Mouse (Mus musculus): Measurements from ENCODE around the gene Mcpt8. TPM values are rescaled to one million over a fixed set of nuclear protein-coding genes. Genes with fewer than 3 reads are reported as not detected.

Mcpt8 gene
- polyA plus RNA-seq, 1 experiment: not detected

- TF ChIP-seq POLR2A (IDR thresholded peaks at IDR 0.05; ENCODE audit: insufficient read depth, low read depth, low read length) (no peak), CTCF (IDR thresholded peaks at IDR 0.05; ENCODE audit: insufficient read depth, low read depth, low read length) (no peak)
- WGBS: 77% methylated on average over 2 of the region's 2 CpGs
- H3K27ac ChIP-seq (ENCODE audit: insufficient read depth, low read depth, low read length): no peak overlapping the region
- no peak overlapping the region for H3K4me3 ChIP-seq (ENCODE audit: insufficient read depth, low read depth, low read length)
- no peaks in the 10 kb centered on the region for H3K4me1 ChIP-seq (ENCODE audit: control insufficient read depth, insufficient read depth, low read length)
Observed at GRCm38 (mm10) chr14:56034433-56034832, 50.6 kb downstream of the Mcpt8 start.

Other genes starting within 250 kb of the Mcpt8 start
- gene Nynrin, start 231.3 kb downstream of the Mcpt8 start, polyA plus RNA-seq (2012; ENCODE audit: insufficient read depth, insufficient read length, low replicate concordance, missing spikeins): not detected in 2 replicates
- not detected in 2 replicates for gene Cbln3, start 200.9 kb downstream of the Mcpt8 start, polyA plus RNA-seq (2012; ENCODE audit: insufficient read depth, insufficient read length, low replicate concordance, missing spikeins)
- gene Khnyn, start 200.3 kb downstream of the Mcpt8 start, polyA plus RNA-seq (2012; ENCODE audit: insufficient read depth, insufficient read length, low replicate concordance, missing spikeins): not detected in 2 replicates
- not detected in 2 replicates for gene Sdr39u1, start 185.0 kb downstream of the Mcpt8 start, polyA plus RNA-seq (2012; ENCODE audit: insufficient read depth, insufficient read length, low replicate concordance, missing spikeins)
- gene Cma1, start 140.6 kb downstream of the Mcpt8 start, polyA plus RNA-seq (2012; ENCODE audit: insufficient read depth, insufficient read length, low replicate concordance, missing spikeins): not detected in 2 replicates
- gene Cma2, start 134.3 kb downstream of the Mcpt8 start, polyA plus RNA-seq (2012; ENCODE audit: insufficient read depth, insufficient read length, low replicate concordance, missing spikeins): not detected in 2 replicates
- not detected in 2 replicates for gene Mcpt1, start 67.3 kb downstream of the Mcpt8 start, polyA plus RNA-seq (2012; ENCODE audit: insufficient read depth, insufficient read length, low replicate concordance, missing spikeins)
- not detected in 2 replicates for gene Mcpt9, start 54.8 kb downstream of the Mcpt8 start, polyA plus RNA-seq (2012; ENCODE audit: insufficient read depth, insufficient read length, low replicate concordance, missing spikeins)
- not detected in 2 replicates for gene Mcpt2, start 43.2 kb downstream of the Mcpt8 start, polyA plus RNA-seq (2012; ENCODE audit: insufficient read depth, insufficient read length, low replicate concordance, missing spikeins)
- gene Mcpt4, start 23.0 kb downstream of the Mcpt8 start, polyA plus RNA-seq (2012; ENCODE audit: insufficient read depth, insufficient read length, low replicate concordance, missing spikeins): not detected in 2 replicates
- not detected in 2 replicates for gene Ctsg, start 17.3 kb upstream of the Mcpt8 start, polyA plus RNA-seq (2012; ENCODE audit: insufficient read depth, insufficient read length, low replicate concordance, missing spikeins)
- not detected in 2 replicates for gene Gzme, start 35.4 kb upstream of the Mcpt8 start, polyA plus RNA-seq (2012; ENCODE audit: insufficient read depth, insufficient read length, low replicate concordance, missing spikeins)
- not detected in 2 replicates for gene Gzmd, start 47.3 kb upstream of the Mcpt8 start, polyA plus RNA-seq (2012; ENCODE audit: insufficient read depth, insufficient read length, low replicate concordance, missing spikeins)
- not detected in 2 replicates for gene Gzmg, start 74.3 kb upstream of the Mcpt8 start, polyA plus RNA-seq (2012; ENCODE audit: insufficient read depth, insufficient read length, low replicate concordance, missing spikeins)
- gene Gzmn, start 89.3 kb upstream of the Mcpt8 start, polyA plus RNA-seq (2012; ENCODE audit: insufficient read depth, insufficient read length, low replicate concordance, missing spikeins): not detected in 2 replicates
- not detected in 2 replicates for gene Gzmf, start 126.1 kb upstream of the Mcpt8 start, polyA plus RNA-seq (2012; ENCODE audit: insufficient read depth, insufficient read length, low replicate concordance, missing spikeins)
- gene Gzmc, start 149.4 kb upstream of the Mcpt8 start, polyA plus RNA-seq (2012; ENCODE audit: insufficient read depth, insufficient read length, low replicate concordance, missing spikeins): not detected in 2 replicates
- not detected in 2 replicates for gene Gzmb, start 177.0 kb upstream of the Mcpt8 start, polyA plus RNA-seq (2012; ENCODE audit: insufficient read depth, insufficient read length, low replicate concordance, missing spikeins)

Data from olfactory bulb, adult 2 months (tissue).